Mouse (Mus musculus): ENCODE measurements around the gene Gas1. TPM values are rescaled to one million over a fixed set of nuclear protein-coding genes. Genes with fewer than 3 reads are reported as not detected.

Gas1 gene
- polyA plus RNA-seq, 1 experiment from 2014 or later, result 15.1 TPM

- H3K27ac ChIP-seq, result no peak overlapping the region
- no peak for ATAC-seq (replicated peaks)
- H3K36me3 ChIP-seq (replicated peaks), result no peaks in the 10 kb centered on the region
- 22% methylated on average over 21 of the region's 21 CpGs for WGBS
- no peaks in the 10 kb centered on the region for H3K9me3 ChIP-seq
- peaks cover 48% of the 10 kb centered on the region for H3K4me1 ChIP-seq
- no peak overlapping the region for H3K4me2 ChIP-seq
- no peak overlapping the region for H3K4me3 ChIP-seq
- H3K27me3 ChIP-seq (replicated peaks), result peaks cover 13% of the 10 kb centered on the region; the same call in 1 of the 2 replicates
- no peak overlapping the region for H3K9ac ChIP-seq
These were observed 6.1 kb downstream of the Gas1 start for GRCm38 (mm10) chr13:60170898-60171715.

GRCm38 (mm10) chr13:60169026-60169425 lies 8.1 kb downstream of the Gas1 start:
- no peak overlapping the region for H3K4me3 ChIP-seq
- peaks cover 32% of the 10 kb centered on the region for H3K4me1 ChIP-seq
- no peak overlapping the region for H3K4me2 ChIP-seq
- no peak overlapping the region for H3K9ac ChIP-seq
- no peaks in the 10 kb centered on the region for H3K36me3 ChIP-seq (replicated peaks)
- no peak for ATAC-seq (replicated peaks)
- H3K27me3 ChIP-seq (replicated peaks), result peaks cover 13% of the 10 kb centered on the region; the same call in 1 of the 2 replicates
- H3K27ac ChIP-seq, result no peak overlapping the region
- no peaks in the 10 kb centered on the region for H3K9me3 ChIP-seq
- WGBS, result 100% methylated on average over 2 of the region's 2 CpGs

- H3K36me3 ChIP-seq (replicated peaks), result no peaks in the 10 kb centered on the region
- H3K4me1 ChIP-seq, result peaks cover 10% of the 10 kb centered on the region
- H3K9ac ChIP-seq, result no peak overlapping the region
- H3K27me3 ChIP-seq (replicated peaks), result no peaks in the 10 kb centered on the region; the same call in 1 of the 2 replicates
- H3K4me2 ChIP-seq, result peak overlapping the region; percentile 30
- no peak overlapping the region for H3K27ac ChIP-seq
- ATAC-seq (replicated peaks), result peak; percentile 72
- H3K9me3 ChIP-seq, result peaks cover 3% of the 10 kb centered on the region; the same call in 1 of the 2 replicates
- 7% methylated on average over 19 of the region's 19 CpGs for WGBS
- H3K4me3 ChIP-seq, result no peak overlapping the region
These were observed 20.7 kb downstream of the Gas1 start for GRCm38 (mm10) chr13:60156294-60157126.

GRCm38 (mm10) chr13:60154170-60154569 lies 23.0 kb downstream of the Gas1 start:
- WGBS, result 95% methylated on average over 3 of the region's 3 CpGs
- 0 out of 2 replicates have a peak, but pooled peaks cover 3% of the 10 kb centered on the region for H3K9me3 ChIP-seq
- H3K4me3 ChIP-seq, result no peak overlapping the region
- no peak overlapping the region for H3K27ac ChIP-seq
- no peaks in the 10 kb centered on the region for H3K36me3 ChIP-seq (replicated peaks)
- no peaks in the 10 kb centered on the region; the same call in 1 of the 2 replicates for H3K27me3 ChIP-seq (replicated peaks)
- H3K9ac ChIP-seq, result no peak overlapping the region
- no peak overlapping the region for H3K4me2 ChIP-seq
- ATAC-seq (replicated peaks), result no peak
- H3K4me1 ChIP-seq, result peaks cover 10% of the 10 kb centered on the region

GRCm38 (mm10) chr13:60148235-60148634 lies 28.9 kb downstream of the Gas1 start:
- peak; percentile 54 for ATAC-seq (replicated peaks)

GRCm38 (mm10) chr13:60147857-60148181 lies 29.3 kb downstream of the Gas1 start:
- Histone ChIP-seq H3K27me3 (replicated peaks) (peaks cover 1% of the 10 kb centered on the region), H3K9me3 (0 out of 2 replicates have a peak, but pooled peaks cover 3% of the 10 kb centered on the region), H3K27ac (peak overlapping the region; percentile 71; the same call in 1 of the 2 replicates), H3K4me1 (peaks cover 21% of the 10 kb centered on the region), H3K4me2 (peak overlapping the region; percentile 52; the same call in 1 of the 2 replicates), H3K9ac (no peak overlapping the region), H3K36me3 (replicated peaks) (no peaks in the 10 kb centered on the region), H3K4me3 (no peak overlapping the region)
- peak; percentile 57 for ATAC-seq (replicated peaks)
- 44% methylated on average over 2 of the region's 2 CpGs for WGBS

More at GRCm38 (mm10) chr13:60148235-60148634, 28.9 kb downstream of the Gas1 start:
- Histone ChIP-seq H3K9ac (no peak overlapping the region), H3K36me3 (replicated peaks) (no peaks in the 10 kb centered on the region), H3K4me2 (no peak overlapping the region), H3K9me3 (0 out of 2 replicates have a peak, but pooled peaks cover 3% of the 10 kb centered on the region), H3K4me3 (no peak overlapping the region), H3K27ac (no peak overlapping the region), H3K27me3 (replicated peaks) (no peaks in the 10 kb centered on the region; the same call in 1 of the 2 replicates), H3K4me1 (peaks cover 21% of the 10 kb centered on the region)
- WGBS, result 89% methylated on average over 3 of the region's 3 CpGs

- Histone ChIP-seq H3K36me3 (replicated peaks) (no peaks in the 10 kb centered on the region), H3K27ac (peak overlapping the region; percentile 71), H3K4me2 (peak overlapping the region; percentile 52), H3K9ac (peak overlapping the region; percentile 34), H3K27me3 (replicated peaks) (peaks cover 2% of the 10 kb centered on the region), H3K4me1 (peaks cover 21% of the 10 kb centered on the region), H3K4me3 (peak overlapping the region; percentile 23), H3K9me3 (0 out of 2 replicates have a peak, but pooled peaks cover 3% of the 10 kb centered on the region)
- ATAC-seq (replicated peaks), result peak; percentile 70
- 2% methylated on average over 21 of the region's 21 CpGs for WGBS
These were observed 29.9 kb downstream of the Gas1 start for GRCm38 (mm10) chr13:60146994-60147856.

GRCm38 (mm10) chr13:60146231-60146630 lies 30.9 kb downstream of the Gas1 start:
- no peak overlapping the region for H3K4me2 ChIP-seq
- no peaks in the 10 kb centered on the region for H3K9me3 ChIP-seq
- peaks cover 21% of the 10 kb centered on the region for H3K4me1 ChIP-seq
- no peak overlapping the region for H3K4me3 ChIP-seq
- no peak overlapping the region for H3K27ac ChIP-seq
- no peaks in the 10 kb centered on the region for H3K36me3 ChIP-seq (replicated peaks)
- no peak for ATAC-seq (replicated peaks)
- H3K9ac ChIP-seq, result no peak overlapping the region
- WGBS, result 37% methylated on average over 3 of the region's 3 CpGs
- H3K27me3 ChIP-seq (replicated peaks), result peaks cover 2% of the 10 kb centered on the region

GRCm38 (mm10) chr13:60136962-60137361 lies 40.2 kb downstream of the Gas1 start:
- no peaks in the 10 kb centered on the region for H3K36me3 ChIP-seq (replicated peaks)
- peaks cover 8% of the 10 kb centered on the region for H3K4me1 ChIP-seq
- H3K4me3 ChIP-seq, result no peak overlapping the region
- no peak overlapping the region for H3K9ac ChIP-seq
- 94% methylated on average over 4 of the region's 4 CpGs for WGBS
- ATAC-seq (replicated peaks), result no peak
- peaks cover 3% of the 10 kb centered on the region; the same call in 1 of the 2 replicates for H3K27me3 ChIP-seq (replicated peaks)
- H3K4me2 ChIP-seq, result no peak overlapping the region
- H3K27ac ChIP-seq, result no peak overlapping the region
- no peaks in the 10 kb centered on the region for H3K9me3 ChIP-seq

- no peak overlapping the region for H3K27ac ChIP-seq
- H3K4me3 ChIP-seq, result no peak overlapping the region
- H3K9me3 ChIP-seq, result no peaks in the 10 kb centered on the region
- no peak overlapping the region for H3K4me2 ChIP-seq
- no peak for ATAC-seq (replicated peaks)
- H3K36me3 ChIP-seq (replicated peaks), result no peaks in the 10 kb centered on the region
- peaks cover 3% of the 10 kb centered on the region; the same call in 1 of the 2 replicates for H3K27me3 ChIP-seq (replicated peaks)
- H3K4me1 ChIP-seq, result peaks cover 8% of the 10 kb centered on the region
- no peak overlapping the region for H3K9ac ChIP-seq
- 92% methylated on average over 5 of the region's 5 CpGs for WGBS
These were observed 42.7 kb downstream of the Gas1 start for GRCm38 (mm10) chr13:60134439-60134799.

GRCm38 (mm10) chr13:60133716-60134438 lies 43.3 kb downstream of the Gas1 start:
- 34% methylated on average over 10 of the region's 10 CpGs for WGBS

More at GRCm38 (mm10) chr13:60133716-60134438, 43.3 kb downstream of the Gas1 start:
- peaks cover 3% of the 10 kb centered on the region; the same call in 1 of the 2 replicates for H3K27me3 ChIP-seq (replicated peaks)
- no peak overlapping the region for H3K9ac ChIP-seq
- H3K4me2 ChIP-seq, result no peak overlapping the region
- no peaks in the 10 kb centered on the region for H3K36me3 ChIP-seq (replicated peaks)
- H3K9me3 ChIP-seq, result no peaks in the 10 kb centered on the region
- no peak overlapping the region for H3K27ac ChIP-seq
- H3K4me1 ChIP-seq, result peaks cover 8% of the 10 kb centered on the region
- ATAC-seq (replicated peaks), result no peak
- no peak overlapping the region for H3K4me3 ChIP-seq
